Mouse (Mus musculus): Measurements from ENCODE around the gene Prkx.

GRCm38 (mm10) chrX:77796916-77797315 is 838 bp upstream of the Prkx start:
- TF ChIP-seq CTCF (conservative IDR thresholded peaks at IDR 0.05; ENCODE audit: low read length) (no peak), POU5F1 (IDR thresholded peaks at IDR 0.05; ENCODE audit: borderline replicate concordance, low read length) (no peak)
